Mouse (Mus musculus): ENCODE results near the gene Fcgr4.
"Not testable (repeated sequence)": the region's sequence is repeated elsewhere in the genome, so short reads cannot be mapped to it uniquely, and the experiment has no call there.

The Fcgr4 gene

GRCm38 (mm10) chr1:171018737-171019136 lies at the start of gene Fcgr4:
Fcgr4 (plus strand) TSS chr1:171018920.
- no peak for DNase-seq (ENCODE audit: low read depth, low spot score)

- DNase-seq (ENCODE audit: low read depth, low spot score), result no peak
Observed at GRCm38 (mm10) chr1:170972494-170972893, 46.2 kb upstream of the Fcgr4 start.

- no peak for DNase-seq (ENCODE audit: low read depth, low spot score)
Observed at GRCm38 (mm10) chr1:170972936-170973335, 45.8 kb upstream of the Fcgr4 start.

GRCm38 (mm10) chr1:170974171-170974570 lies 44.5 kb upstream of the Fcgr4 start:
- no peak for DNase-seq (ENCODE audit: low read depth, low spot score)

- no peak for DNase-seq (ENCODE audit: low read depth, low spot score)
Observed at GRCm38 (mm10) chr1:170974736-170975135, 44.0 kb upstream of the Fcgr4 start.

- DNase-seq (ENCODE audit: low read depth, low spot score), result not testable (repeated sequence)
Observed at GRCm38 (mm10) chr1:170975350-170975749, 43.4 kb upstream of the Fcgr4 start.

GRCm38 (mm10) chr1:170975751-170976161 lies 43.0 kb upstream of the Fcgr4 start:
- no peak for DNase-seq (ENCODE audit: low read depth, low spot score)

- DNase-seq (ENCODE audit: low read depth, low spot score), result no peak
Observed at GRCm38 (mm10) chr1:170976447-170976846, 42.3 kb upstream of the Fcgr4 start, which contains the start of gene Fcgr2b. Fcgr2b (minus strand) TSS chr1:170976547.

GRCm38 (mm10) chr1:170978601-170979000 lies 40.1 kb upstream of the Fcgr4 start:
- no peak for DNase-seq (ENCODE audit: low read depth, low spot score)

GRCm38 (mm10) chr1:170981679-170982078 lies 37.0 kb upstream of the Fcgr4 start:
- not testable (repeated sequence) for DNase-seq (ENCODE audit: low read depth, low spot score)

GRCm38 (mm10) chr1:170982301-170982700 lies 36.4 kb upstream of the Fcgr4 start:
- no peak for DNase-seq (ENCODE audit: low read depth, low spot score)

- DNase-seq (ENCODE audit: low read depth, low spot score), result no peak
Observed at GRCm38 (mm10) chr1:170983066-170983465, 35.7 kb upstream of the Fcgr4 start.

GRCm38 (mm10) chr1:170985092-170985491 lies 33.6 kb upstream of the Fcgr4 start:
- DNase-seq (ENCODE audit: low read depth, low spot score), result no peak

- DNase-seq (ENCODE audit: low read depth, low spot score), result no peak
Observed at GRCm38 (mm10) chr1:170985861-170986260, 32.9 kb upstream of the Fcgr4 start.

GRCm38 (mm10) chr1:170989656-170990055 lies 29.1 kb upstream of the Fcgr4 start:
- DNase-seq (ENCODE audit: low read depth, low spot score), result no peak

- peak; percentile 36 for DNase-seq (ENCODE audit: low read depth, low spot score)
Observed at GRCm38 (mm10) chr1:170992550-170992949, 26.2 kb upstream of the Fcgr4 start.

- DNase-seq (ENCODE audit: low read depth, low spot score), result no peak
Observed at GRCm38 (mm10) chr1:170996034-170996433, 22.7 kb upstream of the Fcgr4 start.

- peak; percentile 63 for DNase-seq (ENCODE audit: low read depth, low spot score)
Observed at GRCm38 (mm10) chr1:170996753-170997152, 22.0 kb upstream of the Fcgr4 start.

- DNase-seq (ENCODE audit: low read depth, low spot score), result peak; percentile 32
Observed at GRCm38 (mm10) chr1:170997756-170998655, 20.7 kb upstream of the Fcgr4 start.

GRCm38 (mm10) chr1:170999811-171000210 lies 18.9 kb upstream of the Fcgr4 start:
- no peak for DNase-seq (ENCODE audit: low read depth, low spot score)

- no peak for DNase-seq (ENCODE audit: low read depth, low spot score)
Observed at GRCm38 (mm10) chr1:171005081-171005480, 13.6 kb upstream of the Fcgr4 start.

- DNase-seq (ENCODE audit: low read depth, low spot score), result no peak
Observed at GRCm38 (mm10) chr1:171005586-171005985, 13.1 kb upstream of the Fcgr4 start.

- DNase-seq (ENCODE audit: low read depth, low spot score), result no peak
Observed at GRCm38 (mm10) chr1:171006335-171006734, 12.4 kb upstream of the Fcgr4 start.
